Mouse (Mus musculus) lung, postnatal 0 days (tissue): ENCODE measurements at regions not wholly inside any gene's neighbourhood (a gene's known extent, or its start where the extent isn't known, plus 50 kb on each side); places are given as distances from the start of the nearest gene placed in this dataset.

Experiments used
- ATAC-seq: fragments of 200-750 bp; cut with Nextera tagmentation; 2 replicates; pipeline ENCODE4 v1.8.0; 2017; ENCODE audit warnings: moderate library complexity
- DNase-seq: peaks from one replicate; pipeline ENCODE4 v3.0.0-alpha.2; 2016; ENCODE audit warnings: low spot score
- H3K27ac ChIP-seq: fragments of 300-500 bp; sonication (generic); 2 replicates; pipeline ENCODE4 v1.5.1; 2014; ENCODE audit warnings: antibody characterized with exemption, mild to moderate bottlenecking, low read length, mixed read lengths
- H3K27me3 ChIP-seq: fragments of 300-500 bp; sonication (generic); replicated peaks from 2 replicates; pipeline ENCODE4 v1.6.1; 2014; ENCODE audit warnings: low read length, mixed read lengths; ENCODE audit not compliant: insufficient read depth
- H3K36me3 ChIP-seq: fragments of 300-500 bp; sonication (generic); 2 replicates; pipeline ENCODE4 v1.6.1; 2014; ENCODE audit warnings: low read length, mixed read lengths; ENCODE audit not compliant: insufficient read depth
- H3K4me1 ChIP-seq: fragments of 300-500 bp; sonication (generic); 2 replicates; pipeline ENCODE4 v1.6.1; 2014; ENCODE audit warnings: antibody characterized with exemption, low read depth, low read length, mixed read lengths; ENCODE audit not compliant: insufficient read depth
- H3K4me2 ChIP-seq: fragments of 300-500 bp; sonication (generic); replicated peaks from 2 replicates; pipeline ENCODE4 v1.6.1; 2014; ENCODE audit warnings: low read depth, mild to moderate bottlenecking, low read length, moderate library complexity, mixed read lengths
- H3K4me3 ChIP-seq: fragments of 300-500 bp; sonication (generic); 2 replicates; pipeline ENCODE4 v1.5.1; 2014; ENCODE audit warnings: low read depth, low read length
- H3K9ac ChIP-seq: fragments of 300-500 bp; sonication (generic); replicated peaks from 2 replicates; pipeline ENCODE4 v1.6.1; 2014; ENCODE audit warnings: low read depth, mild to moderate bottlenecking
- H3K9me3 ChIP-seq: fragments of 300-500 bp; sonication (generic); 2 replicates; pipeline ENCODE4 v1.6.1; 2016; ENCODE audit warnings: low read length, mixed read lengths
- CTCF ChIP-seq: IDR thresholded peaks from 2 replicates; pipeline ENCODE4 v1.5.1; 2016; ENCODE audit warnings: antibody characterized with exemption, mild to moderate bottlenecking
- EP300 ChIP-seq: IDR thresholded peaks from 2 replicates; pipeline ENCODE4 v1.6.1; 2016; ENCODE audit warnings: antibody characterized with exemption, mild to moderate bottlenecking, control low read depth
- WGBS: fragments of 180-500 bp; shearing (Covaris S2); extraction: QIAGEN DNeasy Blood & Tissue Kit; methylation state at CpG from one replicate; pipeline ENCODE4 v1.1.7; 2014; 5-methylcytosine and 5-hydroxymethylcytosine counted together

DNA sequence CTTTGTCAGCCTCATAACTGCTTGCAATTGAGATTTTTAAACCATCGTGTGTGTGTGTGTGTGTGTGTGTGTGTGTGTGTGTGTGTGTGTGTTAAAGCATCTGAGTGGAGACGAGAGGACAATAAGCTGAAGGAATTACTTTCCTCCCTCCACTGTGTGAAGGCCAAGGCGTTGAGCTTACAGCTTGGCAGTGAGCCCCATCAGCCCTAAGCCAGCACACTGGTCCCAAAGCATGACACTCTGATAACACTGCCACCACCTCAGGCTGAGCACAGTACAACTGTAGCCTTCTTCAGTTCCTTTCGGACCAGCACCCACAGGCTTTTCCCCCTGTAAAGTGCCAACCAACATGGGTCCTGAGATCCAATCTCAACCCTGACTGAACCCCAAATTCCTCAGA, 85.1 kb upstream of the Egln3 start:
- 54% methylated on average over 4 of the region's 4 CpGs for WGBS
- Histone ChIP-seq H3K36me3 (no peaks in the 10 kb centered on the region), H3K27ac (no peak overlapping the region), H3K9ac (no peak overlapping the region), H3K4me3 (no peak overlapping the region), H3K4me1 (no peaks in the 10 kb centered on the region), H3K9me3 (no peaks in the 10 kb centered on the region), H3K4me2 (no peak overlapping the region), H3K27me3 (no peaks in the 10 kb centered on the region)
- no peak for DNase-seq
- ATAC-seq: no peak
- TF ChIP-seq EP300 (no peak), CTCF (no peak)

DNA sequence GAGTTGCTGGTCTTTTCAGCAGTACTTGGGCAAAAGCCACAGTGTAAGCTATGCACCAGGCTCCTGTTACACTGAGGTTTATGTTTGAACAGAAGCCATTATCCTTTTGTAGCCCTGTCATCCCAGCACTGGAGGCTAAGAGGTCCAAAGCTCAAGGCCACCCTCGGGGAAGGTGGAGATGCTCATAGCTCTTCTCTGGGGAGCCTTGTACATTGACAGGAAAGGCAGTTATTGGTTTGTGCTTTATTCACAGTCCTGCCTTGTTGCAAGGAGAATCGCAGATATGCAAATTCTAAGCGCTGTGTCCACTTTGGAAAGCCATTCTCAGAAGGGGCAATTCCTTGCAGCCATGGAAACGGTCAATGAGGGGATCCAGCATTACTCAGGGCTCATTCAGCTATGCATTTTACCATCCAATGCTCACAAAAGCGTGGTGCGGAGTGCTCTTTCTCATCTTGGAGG, 84.4 kb upstream of the Egln3 start:
- no peak for TF ChIP-seq EP300
- no peak for TF ChIP-seq CTCF
- H3K27me3 ChIP-seq: no peaks in the 10 kb centered on the region
- no peak overlapping the region for H3K27ac ChIP-seq
- ATAC-seq: no peak
- no peak overlapping the region for H3K4me2 ChIP-seq
- H3K9ac ChIP-seq: no peak overlapping the region
- H3K36me3 ChIP-seq: no peaks in the 10 kb centered on the region
- DNase-seq: no peak
- 77% methylated on average over 6 of the region's 6 CpGs for WGBS
- H3K9me3 ChIP-seq: no peaks in the 10 kb centered on the region
- no peak overlapping the region for H3K4me3 ChIP-seq
- no peaks in the 10 kb centered on the region for H3K4me1 ChIP-seq

DNA sequence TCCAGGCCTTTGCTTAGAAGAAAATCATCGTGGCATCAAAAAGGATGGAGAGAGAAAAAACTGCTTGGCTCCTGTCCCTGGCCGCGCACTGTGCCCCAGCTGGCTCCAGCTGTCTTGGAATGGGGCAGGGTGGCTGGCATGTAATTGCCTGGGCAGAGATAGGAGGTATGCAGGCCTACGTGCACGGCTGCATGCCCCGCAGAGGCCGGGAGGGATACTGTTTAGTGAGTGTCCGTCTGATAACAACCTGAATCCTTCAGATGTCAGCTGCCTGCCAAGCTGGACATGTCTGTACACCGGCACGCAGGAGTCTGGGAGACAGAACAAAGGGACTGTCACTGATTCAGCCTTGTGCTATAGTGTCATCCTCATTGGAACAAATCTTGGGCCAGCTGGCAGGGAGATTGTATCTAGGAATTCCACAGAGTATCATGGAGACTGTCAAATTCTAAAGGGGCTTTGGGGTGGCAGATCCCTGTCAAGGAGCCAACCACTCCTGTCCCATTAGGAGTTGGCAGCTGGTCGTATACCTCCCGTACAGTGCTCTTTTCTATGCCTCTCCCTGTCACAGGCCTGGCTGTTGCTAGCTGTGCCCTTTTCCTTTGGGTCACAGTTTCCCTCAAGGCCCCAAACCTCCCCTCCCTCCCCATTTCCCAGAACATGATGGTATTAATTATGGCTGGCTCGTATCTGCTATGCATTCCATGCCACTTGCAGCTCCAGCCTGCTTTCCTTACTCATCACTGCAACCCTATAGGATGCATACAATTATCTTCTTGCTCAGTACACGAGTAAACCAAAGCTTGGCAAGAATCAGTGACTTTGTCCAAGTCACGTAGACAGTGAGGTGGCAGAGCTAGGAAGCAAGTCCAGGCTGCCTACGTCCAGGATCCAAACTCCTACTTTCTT, 83.5 kb upstream of the Egln3 start:
- H3K4me3 ChIP-seq: no peak overlapping the region
- H3K4me1 ChIP-seq: no peaks in the 10 kb centered on the region; the same call in 1 of the 2 replicates
- no peak for TF ChIP-seq CTCF
- no peak for TF ChIP-seq EP300
- no peak overlapping the region for H3K27ac ChIP-seq
- H3K27me3 ChIP-seq: no peaks in the 10 kb centered on the region
- WGBS: 50% methylated on average over 16 of the region's 16 CpGs
- no peaks in the 10 kb centered on the region for H3K36me3 ChIP-seq
- H3K4me2 ChIP-seq: no peak overlapping the region
- H3K9ac ChIP-seq: no peak overlapping the region
- ATAC-seq (peak; percentile 63), DNase-seq (peak; percentile 9)
- no peaks in the 10 kb centered on the region for H3K9me3 ChIP-seq

DNA sequence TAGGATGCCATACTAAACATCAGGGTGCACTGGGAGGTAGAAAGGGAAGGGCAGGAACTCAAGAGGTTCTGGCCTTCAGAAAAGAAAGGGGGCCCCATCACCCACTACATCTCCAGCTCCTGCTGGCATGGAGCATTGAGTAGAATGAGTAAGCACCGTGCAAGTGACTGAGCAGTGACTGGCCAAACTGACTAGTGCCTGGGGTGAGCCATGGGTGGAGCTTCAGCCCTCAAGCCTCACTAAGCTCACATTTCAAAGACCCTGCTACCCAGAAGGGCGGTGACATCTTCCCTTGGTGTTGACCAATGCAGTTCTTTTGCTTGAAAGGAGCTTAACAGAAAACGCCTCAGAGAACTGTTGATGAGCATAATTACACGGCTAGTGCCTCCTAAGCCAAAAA, 80.0 kb upstream of the Egln3 start:
- Histone ChIP-seq H3K4me2 (no peak overlapping the region), H3K36me3 (no peaks in the 10 kb centered on the region), H3K9ac (no peak overlapping the region), H3K4me1 (no peaks in the 10 kb centered on the region; the same call in 1 of the 2 replicates), H3K27ac (no peak overlapping the region), H3K4me3 (no peak overlapping the region), H3K27me3 (no peaks in the 10 kb centered on the region), H3K9me3 (no peaks in the 10 kb centered on the region)
- TF ChIP-seq EP300 (no peak), CTCF (no peak)
- DNase-seq (no peak), ATAC-seq (no peak)
- WGBS: 46% methylated on average over 4 of the region's 4 CpGs

DNA sequence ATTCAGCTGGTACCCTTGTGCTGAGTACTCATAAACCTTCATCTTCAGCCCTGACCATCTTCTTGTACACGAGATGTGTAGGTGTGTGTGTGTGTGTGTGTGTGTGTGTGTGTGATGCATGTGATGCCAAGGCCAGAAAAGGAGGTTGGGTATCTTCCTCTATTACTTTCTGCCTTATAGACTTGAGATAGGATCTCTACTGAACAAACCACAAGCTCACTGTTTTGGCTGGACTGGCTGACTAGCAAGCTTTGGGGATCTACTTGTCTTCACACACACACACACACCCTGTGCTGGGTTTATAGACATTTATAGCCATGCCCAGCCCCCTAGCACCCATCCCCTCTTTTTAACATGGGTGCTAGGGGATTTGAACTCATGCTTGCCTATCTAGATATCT, 79.4 kb upstream of the Egln3 start:
- H3K9me3 ChIP-seq: no peaks in the 10 kb centered on the region
- no peak overlapping the region for H3K9ac ChIP-seq
- no peak for ATAC-seq
- no peak overlapping the region for H3K27ac ChIP-seq
- no peak for DNase-seq
- WGBS: 100% methylated on average over 1 of the region's 1 CpGs
- TF ChIP-seq CTCF (no peak), EP300 (no peak)
- no peak overlapping the region for H3K4me2 ChIP-seq
- H3K27me3 ChIP-seq: no peaks in the 10 kb centered on the region
- H3K4me3 ChIP-seq: no peak overlapping the region
- H3K36me3 ChIP-seq: no peaks in the 10 kb centered on the region
- no peaks in the 10 kb centered on the region; the same call in 1 of the 2 replicates for H3K4me1 ChIP-seq

DNA sequence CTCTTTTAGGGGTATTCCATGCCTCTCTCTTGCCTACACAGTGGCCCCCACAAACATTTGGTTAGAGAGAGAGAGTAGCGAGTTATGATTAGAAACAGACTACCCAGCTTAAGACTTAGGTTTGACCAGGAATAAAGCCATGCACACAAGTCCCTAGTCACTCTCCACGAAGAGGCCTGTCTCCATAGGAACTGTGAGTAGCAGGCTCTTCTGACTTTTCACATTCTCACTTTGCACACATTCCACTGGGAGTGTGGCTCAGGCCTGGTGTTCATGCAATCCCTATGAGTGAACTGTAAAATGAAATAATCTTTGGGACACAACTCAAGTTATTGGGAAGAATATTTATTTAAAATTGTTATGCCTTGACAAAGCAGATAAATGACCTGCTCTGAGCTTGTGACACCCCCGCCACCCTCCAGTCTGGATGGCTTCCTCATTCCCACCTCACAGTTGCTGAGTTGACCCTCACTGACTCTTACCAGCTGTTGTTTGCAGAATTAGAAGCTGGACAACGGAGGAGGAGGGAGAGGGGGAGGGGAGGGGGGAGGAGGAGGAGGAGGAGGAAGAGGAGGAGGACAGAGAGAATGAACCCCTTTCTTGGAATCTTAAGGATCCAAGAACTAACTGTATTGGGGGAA, 78.7 kb upstream of the Egln3 start:
- WGBS: 42% methylated on average over 4 of the region's 4 CpGs
- TF ChIP-seq EP300 (no peak), CTCF (no peak)
- no peaks in the 10 kb centered on the region; the same call in 1 of the 2 replicates for H3K4me1 ChIP-seq
- no peak overlapping the region for H3K4me3 ChIP-seq
- H3K9me3 ChIP-seq: no peaks in the 10 kb centered on the region
- no peak overlapping the region for H3K9ac ChIP-seq
- ATAC-seq (peak; percentile 50), DNase-seq (peak; percentile 57)
- H3K27me3 ChIP-seq: no peaks in the 10 kb centered on the region
- H3K27ac ChIP-seq: no peak overlapping the region
- H3K4me2 ChIP-seq: no peak overlapping the region
- no peaks in the 10 kb centered on the region for H3K36me3 ChIP-seq
